Mouse (Mus musculus): ENCODE measurements around the gene Hdc. TPM values are rescaled to one million over a fixed set of nuclear protein-coding genes. Genes with fewer than 3 reads are reported as not detected.

Gene Hdc
- polyA plus RNA-seq, 1 experiment from 2014 or later, result 7.8 TPM

- Histone ChIP-seq H3K9me3 (replicated peaks) (no peaks in the 10 kb centered on the region), H3K36me3 (replicated peaks) (0 out of 2 replicates have a peak, but pooled peaks cover 13% of the 10 kb centered on the region), H3K27ac (replicated peaks) (no peak overlapping the region), H3K4me1 (replicated peaks) (no peaks in the 10 kb centered on the region), H3K9ac (no peak overlapping the region), H3K4me3 (replicated peaks) (no peak overlapping the region), H3K27me3 (no peaks in the 10 kb centered on the region), H3K4me2 (no peak overlapping the region)
- no peak for ATAC-seq (ENCODE audit: insufficient read depth)
- 77% methylated on average over 1 of the region's 1 CpGs for WGBS (ENCODE audit: insufficient replicate concordance)
Measured at GRCm38 (mm10) chr2:126579282-126579681, 39.8 kb downstream of the Hdc start.

- H3K9me3 ChIP-seq (replicated peaks), result no peaks in the 10 kb centered on the region
- 63% methylated on average over 5 of the region's 5 CpGs for WGBS (ENCODE audit: insufficient replicate concordance)
- H3K4me2 ChIP-seq, result no peak overlapping the region
- H3K36me3 ChIP-seq (replicated peaks), result 0 out of 2 replicates have a peak, but pooled peaks cover 13% of the 10 kb centered on the region
- H3K27ac ChIP-seq (replicated peaks), result no peak overlapping the region
- no peaks in the 10 kb centered on the region for H3K27me3 ChIP-seq
- no peak overlapping the region for H3K4me3 ChIP-seq (replicated peaks)
- H3K4me1 ChIP-seq (replicated peaks), result no peaks in the 10 kb centered on the region
- H3K9ac ChIP-seq, result no peak overlapping the region
- ATAC-seq (ENCODE audit: insufficient read depth), result no peak
Measured at GRCm38 (mm10) chr2:126577362-126577761, 41.7 kb downstream of the Hdc start.

- Histone ChIP-seq H3K36me3 (replicated peaks) (peaks cover 21% of the 10 kb centered on the region), H3K4me1 (replicated peaks) (no peaks in the 10 kb centered on the region), H3K4me2 (no peak overlapping the region), H3K9me3 (replicated peaks) (no peaks in the 10 kb centered on the region), H3K4me3 (replicated peaks) (no peak overlapping the region), H3K27ac (replicated peaks) (no peak overlapping the region), H3K27me3 (no peaks in the 10 kb centered on the region), H3K9ac (no peak overlapping the region)
- 53% methylated on average over 11 of the region's 11 CpGs for WGBS (ENCODE audit: insufficient replicate concordance)
- ATAC-seq (ENCODE audit: insufficient read depth), result peak; percentile 56; the same call in 1 of the 2 replicates
Measured at GRCm38 (mm10) chr2:126575391-126576176, 43.5 kb downstream of the Hdc start.

DNA sequence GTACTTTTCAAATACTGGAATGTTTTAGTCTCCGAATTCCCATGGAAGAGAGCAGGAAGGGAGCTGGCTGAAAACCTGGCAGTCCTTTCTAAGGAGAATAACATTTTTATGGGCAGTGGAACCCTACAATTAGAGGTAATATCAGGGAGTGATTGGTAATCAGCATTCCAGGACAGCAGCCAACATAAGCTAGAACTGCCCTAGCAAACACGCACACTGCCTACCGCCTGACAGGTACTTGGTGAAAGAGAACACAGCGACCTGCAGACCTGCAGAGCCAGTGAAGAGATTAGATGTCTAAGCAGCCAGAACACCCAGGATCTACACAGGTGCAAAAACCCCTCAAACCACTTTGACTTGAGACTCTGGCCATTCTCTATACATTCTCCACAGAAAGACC lies 46.4 kb downstream of the Hdc start:
- Histone ChIP-seq H3K4me3 (replicated peaks) (no peak overlapping the region), H3K4me1 (replicated peaks) (no peaks in the 10 kb centered on the region), H3K27me3 (no peaks in the 10 kb centered on the region), H3K27ac (replicated peaks) (no peak overlapping the region), H3K36me3 (replicated peaks) (peaks cover 32% of the 10 kb centered on the region), H3K4me2 (no peak overlapping the region), H3K9ac (no peak overlapping the region), H3K9me3 (replicated peaks) (no peaks in the 10 kb centered on the region)
- ATAC-seq (ENCODE audit: insufficient read depth), result no peak
- 72% methylated on average over 4 of the region's 4 CpGs for WGBS (ENCODE audit: insufficient replicate concordance)

GRCm38 (mm10) chr2:126572163-126572562 lies 46.9 kb downstream of the Hdc start:
- Histone ChIP-seq H3K4me2 (no peak overlapping the region), H3K27ac (replicated peaks) (no peak overlapping the region), H3K27me3 (no peaks in the 10 kb centered on the region), H3K36me3 (replicated peaks) (peaks cover 32% of the 10 kb centered on the region), H3K4me1 (replicated peaks) (no peaks in the 10 kb centered on the region), H3K4me3 (replicated peaks) (no peak overlapping the region), H3K9me3 (replicated peaks) (no peaks in the 10 kb centered on the region), H3K9ac (no peak overlapping the region)
- ATAC-seq (ENCODE audit: insufficient read depth), result no peak
- WGBS (ENCODE audit: insufficient replicate concordance), result 81% methylated on average over 1 of the region's 1 CpGs

GRCm38 (mm10) chr2:126563411-126564105 lies 55.5 kb downstream of the Hdc start:
- Histone ChIP-seq H3K27me3 (no peaks in the 10 kb centered on the region), H3K9ac (no peak overlapping the region), H3K4me1 (replicated peaks) (no peaks in the 10 kb centered on the region), H3K4me3 (replicated peaks) (no peak overlapping the region), H3K27ac (replicated peaks) (no peak overlapping the region), H3K9me3 (replicated peaks) (no peaks in the 10 kb centered on the region), H3K36me3 (replicated peaks) (0 out of 2 replicates have a peak, but pooled peaks cover 10% of the 10 kb centered on the region), H3K4me2 (no peak overlapping the region)
- no peak for ATAC-seq (ENCODE audit: insufficient read depth)
- 61% methylated on average over 17 of the region's 17 CpGs for WGBS (ENCODE audit: insufficient replicate concordance)

DNA sequence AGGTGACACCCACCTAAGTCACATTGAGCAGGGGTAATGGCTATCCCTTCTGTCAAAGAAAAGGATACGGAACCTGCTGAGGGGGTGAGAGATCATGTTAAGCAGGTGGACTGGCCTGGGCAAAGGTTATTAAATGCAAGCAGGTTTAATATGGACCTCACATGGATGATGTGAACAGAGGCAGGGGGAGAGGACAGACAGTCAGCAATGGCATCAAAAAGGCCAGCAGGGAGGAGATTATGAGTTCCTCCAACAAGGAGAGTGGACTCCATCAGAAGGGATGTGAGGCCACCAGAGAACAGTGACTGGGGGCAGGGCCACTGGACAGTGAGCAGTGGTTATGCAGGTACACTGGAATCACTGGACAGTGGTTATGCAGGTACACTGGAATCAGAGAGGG lies 59.0 kb downstream of the Hdc start:
- WGBS (ENCODE audit: insufficient replicate concordance), result 65% methylated on average over 1 of the region's 1 CpGs
- Histone ChIP-seq H3K27ac (replicated peaks) (no peak overlapping the region), H3K4me2 (no peak overlapping the region), H3K36me3 (replicated peaks) (no peaks in the 10 kb centered on the region), H3K4me1 (replicated peaks) (no peaks in the 10 kb centered on the region), H3K27me3 (peaks cover 9% of the 10 kb centered on the region; the same call in 1 of the 2 replicates), H3K9me3 (replicated peaks) (no peaks in the 10 kb centered on the region), H3K9ac (no peak overlapping the region), H3K4me3 (replicated peaks) (no peak overlapping the region)
- no peak for ATAC-seq (ENCODE audit: insufficient read depth)

GRCm38 (mm10) chr2:126555533-126555932 lies 63.6 kb downstream of the Hdc start:
- Histone ChIP-seq H3K36me3 (replicated peaks) (no peaks in the 10 kb centered on the region), H3K27ac (replicated peaks) (peak overlapping the region; percentile 72), H3K4me3 (replicated peaks) (0 out of 2 replicates have a peak overlapping the region, but pooled peaks have one; percentile 55), H3K4me2 (peak overlapping the region; percentile 62), H3K9me3 (replicated peaks) (no peaks in the 10 kb centered on the region), H3K4me1 (replicated peaks) (0 out of 2 replicates have a peak, but pooled peaks cover 7% of the 10 kb centered on the region), H3K27me3 (peaks cover 53% of the 10 kb centered on the region), H3K9ac (no peak overlapping the region)
- peak; percentile 16; the same call in 1 of the 2 replicates for ATAC-seq (ENCODE audit: insufficient read depth)
- 61% methylated on average over 5 of the region's 5 CpGs for WGBS (ENCODE audit: insufficient replicate concordance)

GRCm38 (mm10) chr2:126553291-126553639 lies 65.8 kb downstream of the Hdc start:
- Histone ChIP-seq H3K27me3 (peaks cover 58% of the 10 kb centered on the region), H3K9ac (peak overlapping the region; percentile 43; the same call in 1 of the 2 replicates), H3K9me3 (replicated peaks) (no peaks in the 10 kb centered on the region), H3K36me3 (replicated peaks) (no peaks in the 10 kb centered on the region), H3K4me2 (peak overlapping the region; percentile 62), H3K27ac (replicated peaks) (peak overlapping the region; percentile 42; the same call in 1 of the 2 replicates), H3K4me3 (replicated peaks) (peak overlapping the region; percentile 55), H3K4me1 (replicated peaks) (peaks cover 7% of the 10 kb centered on the region; the same call in 1 of the 2 replicates)
- peak; percentile 6; the same call in 1 of the 2 replicates for ATAC-seq (ENCODE audit: insufficient read depth)
- 5% methylated on average over 26 of the region's 26 CpGs for WGBS (ENCODE audit: insufficient replicate concordance)

GRCm38 (mm10) chr2:126552357-126553290 lies 66.5 kb downstream of the Hdc start, which contains the start of gene Slc27a2:
TSS of gene Slc27a2 (plus strand) at chr2:126552407.
- no peaks in the 10 kb centered on the region for H3K36me3 ChIP-seq (replicated peaks)
- peak within 1 kb of the TSS; percentile 62 for H3K4me2 ChIP-seq
- peak within 1 kb of the TSS; percentile 55 for H3K4me3 ChIP-seq (replicated peaks)
- H3K27ac ChIP-seq (replicated peaks), result peak within 1 kb of the TSS; percentile 43; the same call in 1 of the 2 replicates
- peak within 1 kb of the TSS; percentile 43; the same call in 1 of the 2 replicates for H3K9ac ChIP-seq
- no peaks in the 10 kb centered on the region for H3K9me3 ChIP-seq (replicated peaks)
- 1% methylated on average over 59 of the region's 61 CpGs for WGBS (ENCODE audit: insufficient replicate concordance)
- peaks cover 58% of the 10 kb centered on the region for H3K27me3 ChIP-seq
- peaks cover 9% of the 10 kb centered on the region; the same call in 1 of the 2 replicates for H3K4me1 ChIP-seq (replicated peaks)
- ATAC-seq (ENCODE audit: insufficient read depth), result peak; percentile 73
